Mouse (Mus musculus): Measurements from ENCODE around the gene Rtkn. TPM values are rescaled to one million over a fixed set of nuclear protein-coding genes. Genes with fewer than 3 reads are reported as not detected.
"Not testable (repeated sequence)": the region's sequence is repeated elsewhere in the genome, so short reads cannot be mapped to it uniquely, and the experiment has no call there.

Gene Rtkn
- polyA plus RNA-seq, 1 experiment, result 42.1 TPM

DNA sequence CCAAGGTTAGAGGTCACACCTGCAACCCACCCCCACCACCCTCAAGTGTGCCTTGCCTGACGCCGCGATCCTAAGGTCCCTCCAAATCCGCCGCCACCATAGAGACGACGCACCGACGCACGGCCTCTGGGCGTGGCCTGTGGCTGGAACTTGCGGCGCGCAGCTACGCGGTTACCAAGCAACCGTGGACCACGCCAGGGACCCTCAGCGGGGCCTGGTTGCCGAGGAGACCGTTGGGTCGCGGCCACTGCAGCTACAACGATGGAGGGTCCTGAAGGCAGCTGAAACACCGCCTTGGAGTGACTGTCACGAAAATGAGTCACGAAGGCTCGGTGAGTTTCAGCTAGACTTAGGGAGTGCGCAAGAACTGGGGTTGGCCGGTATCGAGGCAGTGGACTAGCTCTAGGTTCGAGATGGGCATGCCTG, 21.0 kb downstream of the Rtkn start, which contains the start of the genes Wdr54 and 1700003E16Rik:
Gene Wdr54 (minus strand): TSS at position 139 of the 426 bp plus-strand sequence.
Gene 1700003E16Rik (plus strand): TSS at position 146 of the 426 bp plus-strand sequence.
- peak within 1 kb of the TSS; percentile 65 for H3ac ChIP-seq (ENCODE audit: control insufficient read depth, insufficient read length, low read depth)
- TF ChIP-seq USF1 (IDR thresholded peaks at IDR 0.05; ENCODE audit: low read depth) (no peak), MAX (IDR thresholded peaks at IDR 0.05) (peak; percentile 48), FOSL1 (IDR thresholded peaks at IDR 0.05; ENCODE audit: insufficient read depth, low read length, poor library complexity, severe bottlenecking) (no peak), MYOG (IDR thresholded peaks at IDR 0.05; ENCODE audit: control insufficient read depth, extremely low read depth, insufficient read length) (no peak), CTCF (IDR thresholded peaks at IDR 0.05; ENCODE audit: control insufficient read depth, insufficient read depth, insufficient read length) (no peak)
- H3K4me3 ChIP-seq (ENCODE audit: insufficient read depth, poor library complexity, severe bottlenecking), result peak within 1 kb of the TSS; percentile 47
- H3K79me3 ChIP-seq (ENCODE audit: low read depth), result peaks cover 2% of the 10 kb centered on the region
- peaks cover 18% of the 10 kb centered on the region for H3K36me3 ChIP-seq (ENCODE audit: control insufficient read depth, insufficient read depth)
- H3K79me2 ChIP-seq (ENCODE audit: control insufficient read depth, insufficient read depth), result no peaks in the 10 kb centered on the region
- H3K27me3 ChIP-seq (ENCODE audit: control insufficient read depth, insufficient read depth, insufficient read length), result peaks cover 6% of the 10 kb centered on the region

DNA sequence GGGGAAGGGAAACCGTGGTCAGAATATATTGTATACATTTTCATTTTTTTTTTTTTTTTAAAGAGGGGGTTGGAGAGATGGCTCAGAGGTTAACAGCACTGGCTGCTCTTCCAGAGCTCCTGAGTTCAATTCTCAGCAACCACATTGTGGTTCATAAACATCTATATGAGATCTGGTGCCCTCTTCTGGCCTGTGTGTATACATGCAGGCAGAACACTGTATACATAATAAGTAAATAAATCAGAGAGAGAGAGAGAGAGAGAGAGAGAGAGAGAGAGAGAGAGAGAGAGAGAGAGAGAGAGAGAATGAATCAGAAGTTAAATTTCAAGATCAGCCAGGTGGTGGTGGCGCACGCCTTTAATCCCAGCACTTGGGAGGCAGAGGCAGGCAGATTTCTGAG, 24.2 kb downstream of the Rtkn start:
- not testable (repeated sequence) for H3K4me3 ChIP-seq (ENCODE audit: insufficient read depth, poor library complexity, severe bottlenecking); H3ac ChIP-seq (ENCODE audit: control insufficient read depth, insufficient read length, low read depth); H3K36me3 ChIP-seq (ENCODE audit: control insufficient read depth, insufficient read depth); H3K79me2 ChIP-seq (ENCODE audit: control insufficient read depth, insufficient read depth); H3K79me3 ChIP-seq (ENCODE audit: low read depth)
- H3K27me3 ChIP-seq (ENCODE audit: control insufficient read depth, insufficient read depth, insufficient read length), result peaks cover 11% of the 10 kb centered on the region

GRCm38 (mm10) chr6:83161442-83161841, 26.2 kb downstream of the Rtkn start:
- H3K4me3 ChIP-seq (ENCODE audit: insufficient read depth, poor library complexity, severe bottlenecking), result no peak overlapping the region
- no peak for TF ChIP-seq CEBPB (IDR thresholded peaks at IDR 0.05; ENCODE audit: low read depth)
- no peak for TF ChIP-seq USF1 (IDR thresholded peaks at IDR 0.05; ENCODE audit: low read depth)

GRCm38 (mm10) chr6:83161921-83162641, 26.8 kb downstream of the Rtkn start:
- H3K27me3 ChIP-seq (ENCODE audit: control insufficient read depth, insufficient read depth, insufficient read length), result peaks cover 11% of the 10 kb centered on the region
- H3K4me3 ChIP-seq (ENCODE audit: insufficient read depth, poor library complexity, severe bottlenecking), result no peak overlapping the region
- peaks cover 12% of the 10 kb centered on the region for H3K79me3 ChIP-seq (ENCODE audit: low read depth)
- TF ChIP-seq CTCF (IDR thresholded peaks at IDR 0.05; ENCODE audit: control insufficient read depth, insufficient read depth, insufficient read length) (no peak), USF1 (IDR thresholded peaks at IDR 0.05; ENCODE audit: low read depth) (no peak), MAX (IDR thresholded peaks at IDR 0.05) (no peak), MYOG (IDR thresholded peaks at IDR 0.05; ENCODE audit: control insufficient read depth, extremely low read depth, insufficient read length) (no peak), FOSL1 (IDR thresholded peaks at IDR 0.05; ENCODE audit: insufficient read depth, low read length, poor library complexity, severe bottlenecking) (no peak), CEBPB (IDR thresholded peaks at IDR 0.05; ENCODE audit: low read depth) (no peak), MYOD1 (IDR thresholded peaks at IDR 0.05; ENCODE audit: control insufficient read depth, insufficient read length, low read depth) (no peak)
- H3K79me2 ChIP-seq (ENCODE audit: control insufficient read depth, insufficient read depth), result peaks cover 13% of the 10 kb centered on the region
- no peak overlapping the region for H3ac ChIP-seq (ENCODE audit: control insufficient read depth, insufficient read length, low read depth)
- no peaks in the 10 kb centered on the region for H3K36me3 ChIP-seq (ENCODE audit: control insufficient read depth, insufficient read depth)

More at GRCm38 (mm10) chr6:83161442-83161841, 26.2 kb downstream of the Rtkn start:
- Histone ChIP-seq H3K79me2 (ENCODE audit: control insufficient read depth, insufficient read depth) (peaks cover 7% of the 10 kb centered on the region), H3K27me3 (ENCODE audit: control insufficient read depth, insufficient read depth, insufficient read length) (peaks cover 11% of the 10 kb centered on the region), H3K79me3 (ENCODE audit: low read depth) (peaks cover 6% of the 10 kb centered on the region), H3K36me3 (ENCODE audit: control insufficient read depth, insufficient read depth) (no peaks in the 10 kb centered on the region), H3ac (ENCODE audit: control insufficient read depth, insufficient read length, low read depth) (no peak overlapping the region)

- Histone ChIP-seq H3K79me3 (ENCODE audit: low read depth) (peaks cover 17% of the 10 kb centered on the region), H3K4me3 (ENCODE audit: insufficient read depth, poor library complexity, severe bottlenecking) (no peak overlapping the region), H3ac (ENCODE audit: control insufficient read depth, insufficient read length, low read depth) (no peak overlapping the region), H3K79me2 (ENCODE audit: control insufficient read depth, insufficient read depth) (peaks cover 19% of the 10 kb centered on the region), H3K27me3 (ENCODE audit: control insufficient read depth, insufficient read depth, insufficient read length) (peaks cover 11% of the 10 kb centered on the region), H3K36me3 (ENCODE audit: control insufficient read depth, insufficient read depth) (no peaks in the 10 kb centered on the region)
- TF ChIP-seq CTCF (IDR thresholded peaks at IDR 0.05; ENCODE audit: control insufficient read depth, insufficient read depth, insufficient read length) (peak; percentile 67), USF1 (IDR thresholded peaks at IDR 0.05; ENCODE audit: low read depth) (no peak)
These were observed 27.4 kb downstream of the Rtkn start for GRCm38 (mm10) chr6:83162701-83163100.

- no peak for TF ChIP-seq USF1 (IDR thresholded peaks at IDR 0.05; ENCODE audit: low read depth)
- TF ChIP-seq CTCF (IDR thresholded peaks at IDR 0.05; ENCODE audit: control insufficient read depth, insufficient read depth, insufficient read length), result no peak
- no peak for TF ChIP-seq MAX (IDR thresholded peaks at IDR 0.05)
- no peak for TF ChIP-seq CEBPB (IDR thresholded peaks at IDR 0.05; ENCODE audit: low read depth)
- TF ChIP-seq MYOD1 (IDR thresholded peaks at IDR 0.05; ENCODE audit: control insufficient read depth, insufficient read length, low read depth), result no peak
- no peak for TF ChIP-seq FOSL1 (IDR thresholded peaks at IDR 0.05; ENCODE audit: insufficient read depth, low read length, poor library complexity, severe bottlenecking)
- TF ChIP-seq MYOG (IDR thresholded peaks at IDR 0.05; ENCODE audit: control insufficient read depth, extremely low read depth, insufficient read length), result no peak
- Histone ChIP-seq H3K79me3 (ENCODE audit: low read depth) (peaks cover 25% of the 10 kb centered on the region), H3K27me3 (ENCODE audit: control insufficient read depth, insufficient read depth, insufficient read length) (peaks cover 11% of the 10 kb centered on the region), H3K79me2 (ENCODE audit: control insufficient read depth, insufficient read depth) (peaks cover 36% of the 10 kb centered on the region), H3ac (ENCODE audit: control insufficient read depth, insufficient read length, low read depth) (peak overlapping the region; percentile 24), H3K36me3 (ENCODE audit: control insufficient read depth, insufficient read depth) (no peaks in the 10 kb centered on the region), H3K4me3 (ENCODE audit: insufficient read depth, poor library complexity, severe bottlenecking) (peak overlapping the region; percentile 23)
These were observed 29.9 kb downstream of the Rtkn start for GRCm38 (mm10) chr6:83165026-83165606.
